Mouse (Mus musculus) R1 (cell line): ENCODE measurements around the gene Map4k5.

ENCODE experiments used
- DNase-seq: peaks from one replicate; pipeline ENCODE4 v3.0.0-alpha.2; 2018; ENCODE audit warnings: low read depth, low spot score

Map4k5 gene

DNA sequence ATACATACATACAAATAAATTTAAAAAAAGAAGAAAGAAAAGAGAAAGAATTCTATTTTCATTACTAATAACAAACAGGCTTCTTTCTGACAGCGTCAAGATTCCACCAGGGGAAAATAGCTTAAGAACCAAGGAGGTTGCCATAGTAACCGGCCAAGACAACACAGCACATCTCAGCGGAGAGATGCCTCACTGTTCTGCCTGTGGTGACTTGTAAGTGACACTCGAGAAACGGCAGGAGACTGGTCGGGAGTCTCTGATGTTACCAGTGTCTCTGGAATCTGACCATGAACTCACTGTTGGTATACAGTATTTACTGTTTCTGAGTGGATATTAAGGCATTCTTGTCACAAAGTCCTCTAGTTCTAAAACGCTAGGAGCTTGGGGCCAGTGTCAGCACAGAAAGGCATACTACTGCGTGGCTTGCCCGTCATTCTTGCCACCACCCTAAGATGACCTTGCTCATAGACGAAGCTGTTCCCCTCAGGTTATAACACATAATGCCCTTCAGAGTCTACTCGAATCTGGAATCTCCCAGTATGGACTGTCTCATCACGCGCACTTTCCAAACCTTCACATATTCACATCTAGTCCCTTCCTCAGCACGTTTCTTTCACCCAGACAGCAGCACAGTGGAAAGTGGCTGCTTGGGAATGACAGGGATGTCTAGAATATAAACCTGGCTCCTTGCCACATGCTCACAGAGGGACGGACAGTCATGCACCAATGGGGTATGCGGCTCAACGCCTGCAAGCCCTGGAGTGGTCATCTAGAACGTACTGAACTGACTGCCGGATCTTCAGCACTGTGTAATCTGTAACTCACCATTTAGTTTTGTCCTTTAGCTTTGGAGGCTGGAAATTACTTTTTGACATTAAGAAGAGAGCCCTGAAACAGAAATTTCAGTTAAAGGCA lies 49.2 kb downstream of the Map4k5 start:
- DNase-seq: no peak

DNA sequence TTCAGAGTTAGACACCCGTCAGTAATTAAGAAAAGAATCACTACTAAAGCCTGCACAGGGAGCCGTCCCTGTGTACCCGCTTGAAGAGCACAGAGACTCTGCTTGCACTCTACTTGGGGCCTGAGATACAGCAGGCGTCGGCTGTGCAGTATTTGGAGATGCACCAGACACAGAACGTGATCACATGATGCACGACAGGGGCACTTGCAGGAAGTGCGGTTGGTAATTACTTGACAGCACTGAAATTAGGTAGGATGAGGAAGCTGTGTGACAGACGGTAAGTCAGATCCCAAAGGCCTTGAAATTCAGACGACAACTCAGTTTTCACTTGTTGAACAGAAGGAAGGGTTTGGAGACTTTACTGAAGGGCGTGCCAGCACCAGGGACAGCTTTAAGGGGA lies 54.6 kb downstream of the Map4k5 start:
- DNase-seq: no peak

GRCm38 (mm10) chr12:69833982-69834604 lies 58.9 kb downstream of the Map4k5 start:
- no peak for DNase-seq

- no peak for DNase-seq
Measured at GRCm38 (mm10) chr12:69831239-69831910, 61.6 kb downstream of the Map4k5 start.

- DNase-seq: peak; percentile 76
Measured at GRCm38 (mm10) chr12:69828214-69828613, 64.8 kb downstream of the Map4k5 start.

DNA sequence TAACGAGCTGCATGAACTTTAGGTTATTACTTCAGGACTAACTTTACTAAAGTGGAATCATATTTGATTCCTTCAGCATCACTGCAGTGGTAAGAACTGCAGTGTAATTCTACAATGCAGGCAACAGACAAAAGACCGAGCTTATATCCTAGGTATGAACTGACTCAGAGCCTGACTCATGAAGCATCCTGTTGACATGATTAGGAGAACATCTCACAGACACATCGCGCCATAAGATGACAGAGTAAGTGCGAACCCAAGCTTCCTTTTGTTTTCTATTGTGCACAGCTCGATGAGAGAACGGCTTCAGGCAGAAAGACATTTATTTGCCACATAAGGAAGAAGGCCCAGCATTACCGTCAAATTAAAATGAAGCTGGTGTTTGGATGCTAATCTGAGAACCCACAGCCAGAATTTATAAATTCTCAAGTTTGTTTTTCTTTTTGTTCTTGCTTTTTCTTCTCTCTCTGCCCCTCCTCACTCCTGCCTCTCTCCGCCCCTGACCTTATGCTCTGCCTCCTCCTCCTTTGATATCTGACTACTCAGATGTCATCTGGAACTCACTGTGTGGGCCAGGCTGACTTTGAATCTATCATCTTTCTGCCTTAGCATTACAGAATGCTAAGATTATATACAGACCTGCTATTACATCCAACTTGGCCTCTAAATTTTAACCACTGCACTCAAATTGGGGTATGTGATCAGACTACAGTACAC lies 68.0 kb downstream of the Map4k5 start:
- DNase-seq: no peak

DNA sequence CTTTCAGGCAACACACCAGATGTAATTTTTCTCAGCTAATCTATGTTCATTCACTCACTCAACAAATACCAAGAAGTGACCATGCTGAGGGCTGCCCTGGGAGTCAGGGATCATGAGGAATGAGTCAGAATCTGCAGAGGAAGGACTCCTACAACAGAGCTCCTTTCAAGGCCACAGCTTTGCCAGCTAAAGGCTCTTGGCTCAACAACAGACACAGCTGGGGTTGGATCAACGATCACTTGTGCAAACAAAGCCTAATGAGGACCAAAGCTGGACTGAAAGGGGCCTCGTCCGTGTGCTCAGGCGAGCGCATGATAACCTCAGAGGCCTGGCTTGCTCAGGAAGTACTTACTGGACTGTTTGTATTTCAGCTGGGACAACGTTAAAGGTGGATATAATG lies 78.7 kb downstream of the Map4k5 start:
- no peak for DNase-seq

DNA sequence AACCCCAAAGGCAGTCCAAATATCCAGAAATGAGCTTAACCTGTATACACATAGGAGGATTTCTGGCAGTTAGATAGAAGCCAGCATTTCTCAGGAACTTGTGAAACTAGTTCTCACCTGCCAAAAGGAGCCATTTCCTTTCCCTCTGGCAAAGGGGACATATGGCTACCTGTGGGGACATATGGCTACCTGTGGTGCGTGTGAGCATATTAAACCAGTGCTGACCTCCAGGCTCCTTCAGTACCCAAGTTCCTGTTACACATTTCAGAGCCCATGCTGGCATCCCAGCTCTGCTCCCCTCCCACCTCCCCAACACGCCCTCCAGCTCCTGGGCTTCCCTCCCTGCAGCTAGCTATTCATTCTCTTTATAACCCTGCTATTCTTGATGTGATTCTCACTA lies 79.4 kb downstream of the Map4k5 start:
- no peak for DNase-seq

DNA sequence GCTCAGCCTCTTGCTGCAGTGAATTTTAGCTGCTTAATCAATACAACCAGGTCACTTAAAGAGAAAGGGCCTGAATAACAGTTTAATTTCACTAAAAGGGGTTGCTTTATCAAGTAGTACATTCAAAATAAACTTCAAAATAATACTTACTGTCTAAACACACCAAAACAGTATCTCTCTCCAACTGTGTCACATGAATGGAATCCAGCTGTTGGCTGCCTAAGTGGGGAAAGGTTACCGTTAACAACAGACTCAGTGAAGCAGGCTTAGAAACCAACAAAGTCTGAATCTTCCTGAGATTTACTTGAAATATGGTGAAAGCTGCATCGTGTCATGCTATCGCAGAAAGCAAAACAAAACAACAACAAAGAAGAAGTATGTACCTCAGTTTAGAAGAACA lies 80.0 kb downstream of the Map4k5 start:
- no peak for DNase-seq

DNA sequence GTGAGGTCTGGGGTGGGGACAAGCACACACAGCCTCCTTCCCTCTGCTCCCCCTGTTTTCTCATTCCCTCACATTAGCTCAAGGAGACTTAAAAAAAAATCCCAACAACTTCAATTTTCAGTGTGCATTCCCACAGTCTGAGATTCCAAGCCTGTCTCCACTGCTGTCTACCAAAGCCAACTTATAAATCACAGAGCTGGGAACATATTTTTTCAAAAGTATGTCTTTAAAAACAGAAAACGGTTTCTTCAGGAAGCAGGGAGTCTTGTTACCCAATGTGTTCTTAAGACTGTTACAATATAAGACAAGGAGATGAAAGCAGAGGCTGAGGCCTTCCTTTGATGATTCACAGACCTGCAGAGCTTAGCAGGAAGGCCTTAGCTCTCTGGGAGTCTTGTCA lies 81.0 kb downstream of the Map4k5 start:
- DNase-seq: no peak

DNA sequence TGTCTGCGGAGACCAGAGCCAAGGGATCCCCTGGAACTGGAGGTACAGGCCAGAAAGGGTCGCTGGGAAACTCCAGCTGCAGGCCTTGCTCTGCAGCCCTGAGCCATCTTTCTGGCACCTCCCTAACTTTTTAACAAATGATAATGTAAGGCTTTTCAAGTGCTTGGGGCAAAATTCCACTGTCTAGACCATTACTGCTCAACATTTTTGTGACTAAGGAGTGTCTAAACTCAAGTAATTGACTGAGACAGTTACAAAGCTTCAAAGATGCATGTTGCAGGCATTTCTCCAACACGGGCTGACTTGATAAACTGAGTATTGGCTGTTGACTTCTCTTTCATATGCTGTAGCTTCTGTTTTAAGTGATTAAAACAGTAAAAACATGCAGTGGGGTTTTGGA lies 83.6 kb downstream of the Map4k5 start:
- no peak for DNase-seq

GRCm38 (mm10) chr12:69807399-69807985 lies 85.5 kb downstream of the Map4k5 start:
- DNase-seq: peak; percentile 28

DNA sequence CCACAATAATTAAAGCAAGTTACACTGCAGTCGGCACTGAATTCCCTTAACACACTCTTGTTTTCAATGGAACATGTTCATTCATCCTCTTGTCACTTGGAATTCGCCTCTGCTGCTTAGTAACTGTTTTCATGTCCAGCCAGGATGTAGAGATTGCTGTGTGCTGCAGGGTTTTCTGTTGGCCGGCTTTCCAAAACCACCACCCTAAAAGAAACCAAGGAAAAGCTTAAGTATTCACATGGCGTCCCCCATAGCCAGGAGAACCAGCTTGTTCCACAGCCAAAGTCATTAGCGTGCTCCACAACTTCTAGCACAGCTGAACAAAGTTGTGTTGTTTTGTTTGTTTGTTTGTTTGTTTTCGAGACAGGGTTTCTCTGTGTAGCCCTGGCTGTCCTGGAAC lies 87.9 kb downstream of the Map4k5 start:
- DNase-seq: no peak

GRCm38 (mm10) chr12:69804393-69805070 lies 88.5 kb downstream of the Map4k5 start:
- no peak for DNase-seq

GRCm38 (mm10) chr12:69803196-69803595 lies 89.8 kb downstream of the Map4k5 start:
- no peak for DNase-seq

DNA sequence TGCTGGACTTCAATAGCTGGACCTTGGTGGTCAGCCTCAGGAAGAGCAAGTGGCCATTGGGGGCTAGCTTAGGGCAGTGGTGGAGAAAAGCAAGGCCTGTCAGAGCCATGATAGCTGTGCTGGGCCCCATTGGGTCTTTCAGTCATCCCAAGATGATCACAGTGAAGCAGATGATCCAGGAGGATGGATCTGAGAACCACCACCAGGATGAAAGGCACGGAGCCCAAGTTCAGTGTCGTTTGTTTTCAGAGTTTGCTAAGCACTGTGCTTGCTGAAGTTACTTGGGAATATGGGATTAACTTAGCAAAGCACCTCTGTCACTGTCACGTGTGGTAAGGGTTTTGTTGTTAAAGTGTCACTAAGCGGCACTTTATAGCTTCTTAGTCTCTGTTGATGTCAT lies 92.4 kb downstream of the Map4k5 start:
- DNase-seq: no peak

GRCm38 (mm10) chr12:69796311-69796710 lies 96.7 kb downstream of the Map4k5 start:
- no peak for DNase-seq

DNA sequence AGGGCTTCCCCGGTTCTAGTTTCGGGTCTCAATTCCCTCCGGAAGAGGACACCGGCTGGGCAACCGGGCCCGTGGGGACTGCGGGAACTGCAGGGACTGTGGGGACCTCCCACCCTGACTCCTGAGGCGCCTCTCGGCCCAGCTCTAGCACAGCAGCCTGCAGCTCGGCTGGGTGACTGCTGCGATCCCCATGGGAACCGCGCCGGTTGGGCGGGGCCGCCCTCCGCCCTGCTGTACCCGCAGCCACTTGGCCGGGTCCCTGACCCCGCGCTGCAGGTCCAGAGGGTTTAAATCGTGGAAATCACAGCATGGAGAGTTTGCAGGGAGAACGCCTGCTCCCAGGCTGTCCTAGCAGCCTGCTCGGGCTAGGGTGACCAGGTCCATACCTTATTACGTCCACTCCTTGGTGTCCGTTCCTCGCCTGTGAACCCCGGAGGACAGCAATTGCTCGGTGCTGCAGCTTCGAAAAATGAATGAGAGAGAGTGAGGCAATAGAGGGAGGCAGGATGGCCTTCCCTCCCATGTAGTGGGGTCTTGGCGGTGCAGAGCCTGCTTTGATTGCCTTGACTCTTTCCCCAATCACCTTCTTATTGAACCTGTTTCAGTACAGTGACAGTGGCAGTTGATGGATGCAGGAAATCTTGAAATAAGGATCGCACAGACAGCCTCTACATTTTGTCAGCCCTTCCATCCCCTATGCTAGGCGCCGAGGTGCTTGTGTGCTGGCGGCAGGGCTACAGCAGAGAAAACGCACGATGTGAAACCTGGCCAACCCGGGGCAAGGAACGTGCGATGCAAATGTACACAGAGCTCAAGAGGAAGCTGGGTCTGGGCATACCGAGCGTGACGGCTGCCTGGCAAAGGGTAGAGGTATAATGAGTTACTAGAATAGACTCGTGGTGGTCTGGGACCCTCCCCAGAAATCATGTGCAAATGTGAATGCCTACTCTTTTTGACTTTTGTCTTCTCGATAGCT lies 102.2 kb downstream of the Map4k5 start, which contains the start of gene Cdkl1:
Gene Cdkl1, minus strand, starts transcription at position 738 of the 976 bp plus-strand sequence.
- peak; percentile 52 for DNase-seq

GRCm38 (mm10) chr12:69789766-69790529 lies 103.1 kb downstream of the Map4k5 start:
- DNase-seq: no peak
